Mouse (Mus musculus): ENCODE results near the gene Panx1. TPM values are rescaled to one million over a fixed set of nuclear protein-coding genes. Genes with fewer than 3 reads are reported as not detected.

Panx1 gene
- polyA plus RNA-seq, 1 experiment from 2014 or later: 24.5 TPM

DNA sequence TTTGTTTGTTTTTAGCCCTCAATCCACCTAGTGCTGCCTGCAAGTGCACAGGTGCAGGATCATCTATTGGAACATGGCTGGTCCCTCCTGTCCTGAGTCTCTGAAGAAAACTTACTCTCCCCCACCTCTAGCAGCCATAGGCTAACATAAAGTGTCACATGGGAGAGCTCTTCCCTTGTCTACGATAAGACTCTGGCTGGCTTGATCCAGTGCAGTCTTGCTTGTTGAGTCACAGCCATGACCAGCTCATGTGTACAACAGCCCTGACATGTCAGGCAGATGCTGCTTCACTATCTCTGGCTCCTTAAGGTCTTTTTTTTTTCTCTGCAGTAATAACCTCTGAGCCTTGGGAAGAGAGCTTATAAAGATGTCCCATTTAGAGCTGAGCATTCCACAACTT lies 77.7 kb downstream of the Panx1 start:
- Histone ChIP-seq H3K9me3 (ENCODE audit: control insufficient read depth) (no peaks in the 10 kb centered on the region), H3K36me3 (ENCODE audit: control insufficient read depth, insufficient read depth) (no peaks in the 10 kb centered on the region)
- 84% methylated on average over 1 of the region's 1 CpGs for WGBS

DNA sequence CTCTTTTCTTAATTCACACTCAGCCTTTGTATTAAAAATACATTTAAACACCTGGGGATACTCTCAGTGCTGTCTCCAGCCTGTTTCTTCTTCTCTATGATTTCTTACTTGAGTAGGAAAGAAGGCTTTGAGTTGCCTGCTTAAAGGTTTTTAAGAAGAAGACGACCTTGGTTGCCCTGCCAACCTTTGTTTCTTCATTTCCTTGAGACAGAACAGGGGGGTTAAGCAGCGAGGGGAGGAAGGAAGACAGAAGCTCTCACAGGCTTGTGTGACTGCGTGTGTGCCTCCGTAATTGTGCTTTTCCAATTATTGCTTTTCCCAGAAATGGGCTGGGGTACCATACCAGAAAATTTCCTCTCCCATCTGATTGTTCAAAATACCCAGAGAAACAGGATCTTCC lies 78.5 kb downstream of the Panx1 start:
- Histone ChIP-seq H3K4me3 (ENCODE audit: low read depth, low read length) (no peak overlapping the region), H3K27me3 (replicated peaks; ENCODE audit: control insufficient read depth, insufficient read depth, low read length) (no peaks in the 10 kb centered on the region), H3K4me2 (replicated peaks; ENCODE audit: low read depth) (no peak overlapping the region), H3K9me3 (ENCODE audit: control insufficient read depth) (no peaks in the 10 kb centered on the region), H3K9ac (ENCODE audit: low read depth, low read length) (no peak overlapping the region), H3K36me3 (ENCODE audit: control insufficient read depth, insufficient read depth) (no peaks in the 10 kb centered on the region), H3K27ac (ENCODE audit: low read depth, low read length) (no peak overlapping the region), H3K4me1 (replicated peaks; ENCODE audit: control insufficient read depth, insufficient read depth, low read length) (no peaks in the 10 kb centered on the region)
- TF ChIP-seq CTCF (IDR thresholded peaks at IDR 0.05; ENCODE audit: low read depth): no peak
- no peak for ATAC-seq
- WGBS: 50% methylated on average over 4 of the region's 4 CpGs

More for the DNA sequence above, 77.7 kb downstream of the Panx1 start:
- Histone ChIP-seq H3K4me3 (ENCODE audit: low read depth, low read length) (no peak overlapping the region), H3K4me2 (replicated peaks; ENCODE audit: low read depth) (no peak overlapping the region), H3K4me1 (replicated peaks; ENCODE audit: control insufficient read depth, insufficient read depth, low read length) (no peaks in the 10 kb centered on the region), H3K9ac (ENCODE audit: low read depth, low read length) (no peak overlapping the region), H3K27me3 (replicated peaks; ENCODE audit: control insufficient read depth, insufficient read depth, low read length) (no peaks in the 10 kb centered on the region), H3K27ac (ENCODE audit: low read depth, low read length) (no peak overlapping the region)
- no peak for TF ChIP-seq CTCF (IDR thresholded peaks at IDR 0.05; ENCODE audit: low read depth)
- ATAC-seq: no peak

DNA sequence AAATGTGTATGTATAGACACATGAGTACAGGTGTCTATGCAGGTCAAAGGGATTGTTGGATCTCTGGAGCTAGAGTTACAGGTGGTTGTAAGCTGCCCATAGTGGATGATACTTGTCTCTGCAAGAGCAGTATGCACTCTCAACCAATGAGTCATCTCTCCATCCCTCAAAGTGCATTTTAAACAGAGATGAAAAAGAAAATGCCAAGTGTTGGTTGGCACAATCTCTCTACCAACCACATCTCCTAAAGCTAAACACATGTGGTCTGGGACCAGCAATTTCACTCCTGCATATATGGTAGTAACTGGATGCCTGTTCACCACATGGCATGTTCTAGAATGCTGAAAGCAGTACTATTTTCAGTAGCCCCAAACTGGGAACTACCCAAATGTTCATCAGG lies 79.9 kb downstream of the Panx1 start:
- H3K4me3 ChIP-seq (ENCODE audit: low read depth, low read length): no peak overlapping the region
- no peaks in the 10 kb centered on the region for H3K36me3 ChIP-seq (ENCODE audit: control insufficient read depth, insufficient read depth)
- no peaks in the 10 kb centered on the region for H3K9me3 ChIP-seq (ENCODE audit: control insufficient read depth)
- ATAC-seq: no peak
- no peaks in the 10 kb centered on the region for H3K27me3 ChIP-seq (replicated peaks; ENCODE audit: control insufficient read depth, insufficient read depth, low read length)
- no peaks in the 10 kb centered on the region for H3K4me1 ChIP-seq (replicated peaks; ENCODE audit: control insufficient read depth, insufficient read depth, low read length)
- H3K27ac ChIP-seq (ENCODE audit: low read depth, low read length): no peak overlapping the region
- H3K4me2 ChIP-seq (replicated peaks; ENCODE audit: low read depth): no peak overlapping the region
- TF ChIP-seq CTCF (IDR thresholded peaks at IDR 0.05; ENCODE audit: low read depth): no peak
- no peak overlapping the region for H3K9ac ChIP-seq (ENCODE audit: low read depth, low read length)

DNA sequence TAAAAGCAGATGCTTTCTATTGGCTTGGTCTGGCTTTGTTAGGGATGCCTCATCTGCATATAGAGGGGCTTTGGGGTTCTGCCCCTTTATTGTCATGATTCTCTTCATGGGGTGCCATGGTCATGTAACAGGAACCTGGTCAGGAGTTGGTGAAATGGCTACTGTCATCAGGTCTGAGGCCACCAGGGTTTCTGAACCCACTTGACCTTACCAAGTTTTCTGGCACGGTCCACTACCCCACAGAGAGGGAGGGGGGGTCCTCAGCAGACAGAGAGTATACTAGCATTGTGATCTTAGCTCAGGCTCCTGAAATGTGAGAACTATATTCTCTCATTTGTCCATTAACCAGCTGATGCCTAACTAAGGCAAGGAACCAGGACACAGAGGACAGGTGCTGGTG lies 82.5 kb downstream of the Panx1 start:
- Histone ChIP-seq H3K9ac (ENCODE audit: low read depth, low read length) (no peak overlapping the region), H3K4me3 (ENCODE audit: low read depth, low read length) (no peak overlapping the region), H3K9me3 (ENCODE audit: control insufficient read depth) (no peaks in the 10 kb centered on the region), H3K27me3 (replicated peaks; ENCODE audit: control insufficient read depth, insufficient read depth, low read length) (no peaks in the 10 kb centered on the region), H3K4me2 (replicated peaks; ENCODE audit: low read depth) (no peak overlapping the region), H3K36me3 (ENCODE audit: control insufficient read depth, insufficient read depth) (no peaks in the 10 kb centered on the region), H3K4me1 (replicated peaks; ENCODE audit: control insufficient read depth, insufficient read depth, low read length) (no peaks in the 10 kb centered on the region), H3K27ac (ENCODE audit: low read depth, low read length) (no peak overlapping the region)
- TF ChIP-seq CTCF (IDR thresholded peaks at IDR 0.05; ENCODE audit: low read depth): no peak
- no peak for ATAC-seq
- 83% methylated on average over 1 of the region's 1 CpGs for WGBS

DNA sequence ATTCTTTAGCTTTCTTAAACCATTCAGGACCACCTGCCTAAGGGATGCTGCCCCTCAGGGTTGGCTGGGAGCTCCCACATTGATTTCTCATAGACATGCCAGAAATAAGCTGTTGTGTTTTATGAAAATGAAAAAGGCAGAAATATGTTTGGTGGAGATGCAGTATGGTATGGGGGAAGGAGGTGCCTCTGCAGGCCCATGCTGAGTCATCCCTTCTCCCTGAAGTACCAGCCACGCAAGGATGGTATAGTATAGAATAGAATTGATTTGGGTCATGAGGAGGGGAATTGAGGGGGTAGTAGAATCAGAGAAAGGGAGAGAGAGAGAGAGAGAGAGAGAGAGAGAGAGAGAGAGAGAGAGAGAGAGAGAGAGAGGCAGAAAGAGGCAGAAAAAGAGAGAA lies 90.6 kb downstream of the Panx1 start:
- no peaks in the 10 kb centered on the region for H3K36me3 ChIP-seq (ENCODE audit: control insufficient read depth, insufficient read depth)
- no peak for ATAC-seq
- no peak overlapping the region for H3K9ac ChIP-seq (ENCODE audit: low read depth, low read length)
- no peak overlapping the region for H3K27ac ChIP-seq (ENCODE audit: low read depth, low read length)
- no peaks in the 10 kb centered on the region for H3K9me3 ChIP-seq (ENCODE audit: control insufficient read depth)
- no peak overlapping the region for H3K4me3 ChIP-seq (ENCODE audit: low read depth, low read length)
- no peaks in the 10 kb centered on the region for H3K4me1 ChIP-seq (replicated peaks; ENCODE audit: control insufficient read depth, insufficient read depth, low read length)
- TF ChIP-seq CTCF (IDR thresholded peaks at IDR 0.05; ENCODE audit: low read depth): no peak
- H3K27me3 ChIP-seq (replicated peaks; ENCODE audit: control insufficient read depth, insufficient read depth, low read length): no peaks in the 10 kb centered on the region
- H3K4me2 ChIP-seq (replicated peaks; ENCODE audit: low read depth): no peak overlapping the region
- 45% methylated on average over 1 of the region's 1 CpGs for WGBS

Other genes starting within 250 kb of the Panx1 start
- 0.22 and 0.35 TPM in 2 replicates for gene Gpr83, start 185.3 kb downstream of the Panx1 start, polyA plus RNA-seq (2015; fragmentation: Nextera tagmentation; extraction: Ambion mirVana)
- gene Izumo1r, start 141.5 kb downstream of the Panx1 start, polyA plus RNA-seq (2015; fragmentation: Nextera tagmentation; extraction: Ambion mirVana): not detected in 2 replicates
- gene Hephl1, start 66.6 kb upstream of the Panx1 start, polyA plus RNA-seq (2015; fragmentation: Nextera tagmentation; extraction: Ambion mirVana): not detected in 2 replicates
- 4.4 TPM in 2 replicates for gene Vstm5, start 193.6 kb upstream of the Panx1 start, polyA plus RNA-seq (2015; fragmentation: Nextera tagmentation; extraction: Ambion mirVana)
- gene Med17, start 234.5 kb upstream of the Panx1 start, polyA plus RNA-seq (2015; fragmentation: Nextera tagmentation; extraction: Ambion mirVana): 18.1 and 20.4 TPM in 2 replicates

Measured in intestine, postnatal 0 days (tissue).